Mouse (Mus musculus): ENCODE results near the gene Rfc2.

DNA sequence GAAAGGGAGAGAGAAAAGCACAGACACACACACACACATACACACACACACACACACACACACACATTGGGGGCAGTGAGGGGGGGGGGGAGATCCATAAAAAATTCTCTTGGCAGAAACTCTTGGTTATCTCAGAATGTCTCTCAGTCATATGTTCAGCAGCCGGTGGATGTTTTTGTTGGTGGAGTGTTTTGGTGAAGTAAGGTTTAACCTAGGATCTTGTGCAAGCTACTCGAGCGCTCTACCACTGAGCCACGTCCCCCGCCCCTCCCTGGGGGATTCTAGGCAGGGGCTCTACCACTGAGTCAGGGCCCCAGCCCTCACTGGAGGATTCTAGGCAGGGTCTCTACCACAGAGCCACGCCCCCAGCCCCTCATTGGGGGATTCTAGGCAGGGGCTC, 45.1 kb upstream of the Rfc2 start:
- no peak for TF ChIP-seq GATA1 (IDR thresholded peaks at IDR 0.05; ENCODE audit: borderline replicate concordance, low read length)
- TF ChIP-seq FLI1 (IDR thresholded peaks at IDR 0.05; ENCODE audit: low read length) = no peak

Data from megakaryocyte, embryonic 14.5 days (primary cell).